Mouse (Mus musculus) gastrocnemius, postnatal 14 days (tissue): ENCODE measurements around the gene Pgpep1l. TPM values are rescaled to one million over a fixed set of nuclear protein-coding genes. Genes with fewer than 3 reads are reported as not detected.

Experiments
- DNase-seq: peaks from one replicate; pipeline ENCODE4 v3.0.0; 2021; ENCODE audit warnings: mixed read lengths
- intact Hi-C: fragments of 180-260 bp; cut with DNase I; formaldehyde crosslinking; loops from one replicate; pipeline ENCODE4 v1.15.1; 2025; ENCODE audit warnings: low total_unique reads
- total RNA-seq, 2 experiments: library from RNA; stranded (reverse); gene quantifications; 2 replicates each; pipeline ENCODE4 v1.2.3; 2021

Pgpep1l gene
- total RNA-seq, 2 experiments from 2014 or later: 8.4 to 9.2 TPM

- no peak for DNase-seq
- intact Hi-C loops: no loop called here
Measured at GRCm38 (mm10) chr7:68265391-68265790, 1.4 kb upstream of the Pgpep1l start.

GRCm38 (mm10) chr7:68264531-68264930, 498 bp upstream of the Pgpep1l start:
- intact Hi-C loops: loop anchor here (5.0 kb wide), 1 partner anchor 37 kb away; no protein-coding TSS in a partner anchor
- peak; percentile 45 for DNase-seq

- intact Hi-C loops: loop anchor here (5.0 kb wide), 1 partner anchor 36 kb away; no protein-coding TSS in a partner anchor
- DNase-seq: no peak
Measured at GRCm38 (mm10) chr7:68263346-68264027, 546 bp downstream of the Pgpep1l start.

- DNase-seq: no peak
- intact Hi-C loops: loop anchor here (5.0 kb wide), 1 partner anchor 35 kb away; no protein-coding TSS in a partner anchor
Measured at GRCm38 (mm10) chr7:68262612-68263200, 1.3 kb downstream of the Pgpep1l start.

- no peak for DNase-seq
- intact Hi-C loops: loop anchor here (5.0 kb wide), 1 partner anchor 32 kb away; no protein-coding TSS in a partner anchor
Measured at GRCm38 (mm10) chr7:68259523-68260081, 4.4 kb downstream of the Pgpep1l start.

GRCm38 (mm10) chr7:68258326-68259150, 5.5 kb downstream of the Pgpep1l start:
- DNase-seq: no peak
- intact Hi-C loops: no loop called here

- intact Hi-C loops: no loop called here
- no peak for DNase-seq
Measured at GRCm38 (mm10) chr7:68257767-68258166, 6.3 kb downstream of the Pgpep1l start.

GRCm38 (mm10) chr7:68250902-68251301, 13.1 kb downstream of the Pgpep1l start:
- DNase-seq: no peak
- intact Hi-C loops: no loop called here

GRCm38 (mm10) chr7:68250411-68250810, 13.6 kb downstream of the Pgpep1l start:
- intact Hi-C loops: no loop called here
- DNase-seq: no peak

- intact Hi-C loops: no loop called here
Measured at GRCm38 (mm10) chr7:68246249-68246648, 17.8 kb downstream of the Pgpep1l start.

GRCm38 (mm10) chr7:68245681-68246080, 18.4 kb downstream of the Pgpep1l start:
- DNase-seq: no peak
- intact Hi-C loops: no loop called here

More at GRCm38 (mm10) chr7:68246249-68246648, 17.8 kb downstream of the Pgpep1l start:
- DNase-seq: no peak

GRCm38 (mm10) chr7:68241205-68241604, 22.8 kb downstream of the Pgpep1l start:
- intact Hi-C loops: no loop called here

GRCm38 (mm10) chr7:68239220-68239827, 24.7 kb downstream of the Pgpep1l start:
- intact Hi-C loops: no loop called here
- no peak for DNase-seq

More at GRCm38 (mm10) chr7:68241205-68241604, 22.8 kb downstream of the Pgpep1l start:
- DNase-seq: no peak

GRCm38 (mm10) chr7:68236817-68237216, 27.2 kb downstream of the Pgpep1l start:
- intact Hi-C loops: no loop called here
- no peak for DNase-seq

- peak; percentile 35 for DNase-seq
- intact Hi-C loops: no loop called here
Measured at GRCm38 (mm10) chr7:68233619-68234223, 30.3 kb downstream of the Pgpep1l start.

- DNase-seq: no peak
- intact Hi-C loops: no loop called here
Measured at GRCm38 (mm10) chr7:68232521-68232920, 31.5 kb downstream of the Pgpep1l start.

GRCm38 (mm10) chr7:68230831-68231230, 33.2 kb downstream of the Pgpep1l start:
- DNase-seq: no peak
- intact Hi-C loops: no loop called here

GRCm38 (mm10) chr7:68228491-68228890, 35.5 kb downstream of the Pgpep1l start:
- intact Hi-C loops: loop anchor here (5.0 kb wide), 1 partner anchor 34 kb away; the partner anchor contains the start of gene Pgpep1l
- DNase-seq: no peak

GRCm38 (mm10) chr7:68227621-68228020, 36.4 kb downstream of the Pgpep1l start:
- DNase-seq: no peak
- intact Hi-C loops: loop anchor here (5.0 kb wide), 1 partner anchor 35 kb away; the partner anchor contains the start of gene Pgpep1l
